Mouse (Mus musculus) hindbrain, postnatal 0 days (tissue): Measurements from ENCODE around the gene Asns. TPM values are rescaled to one million over a fixed set of nuclear protein-coding genes. Genes with fewer than 3 reads are reported as not detected.
"Not testable (repeated sequence)": the region's sequence is repeated elsewhere in the genome, so short reads cannot be mapped to it uniquely, and the experiment has no call there.

Experiments used
- ATAC-seq: fragments of 200-750 bp; cut with Nextera tagmentation; 2 replicates; pipeline ENCODE4 v1.8.0; 2017; ENCODE audit warnings: mild to moderate bottlenecking, moderate TSS enrichment, moderate library complexity
- DNase-seq: peaks from one replicate; pipeline ENCODE4 v3.0.0-alpha.2; 2015; ENCODE audit warnings: low spot score
- H3K27ac ChIP-seq: fragments of 300-500 bp; sonication (generic); 2 replicates; pipeline ENCODE4 v1.5.1; 2014; ENCODE audit warnings: mild to moderate bottlenecking
- H3K27me3 ChIP-seq: fragments of 300-500 bp; sonication (generic); 2 replicates; pipeline ENCODE4 v1.6.1; 2014; ENCODE audit warnings: low read length, mixed read lengths; ENCODE audit not compliant: insufficient read depth
- H3K36me3 ChIP-seq: fragments of 300-500 bp; sonication (generic); 2 replicates; pipeline ENCODE4 v1.6.1; 2014; ENCODE audit warnings: low read length, mixed read lengths; ENCODE audit not compliant: insufficient read depth
- H3K4me1 ChIP-seq: fragments of 300-500 bp; sonication (generic); 2 replicates; pipeline ENCODE4 v1.6.1; 2014; ENCODE audit warnings: antibody characterized with exemption, low read length, mixed read lengths; ENCODE audit not compliant: insufficient read depth
- H3K4me2 ChIP-seq: fragments of 300-500 bp; sonication (generic); 2 replicates; pipeline ENCODE4 v1.6.1; 2014; ENCODE audit warnings: low read depth, mild to moderate bottlenecking, low read length, moderate library complexity, mixed read lengths
- H3K4me3 ChIP-seq: fragments of 300-500 bp; sonication (generic); 2 replicates; pipeline ENCODE4 v1.5.1; 2014; ENCODE audit warnings: low read length
- H3K9ac ChIP-seq: fragments of 300-500 bp; sonication (generic); replicated peaks from 2 replicates; pipeline ENCODE4 v1.6.1; 2014; ENCODE audit warnings: mild to moderate bottlenecking, low read length, moderate library complexity, mixed read lengths
- H3K9me3 ChIP-seq: fragments of 300-500 bp; sonication (generic); 2 replicates; pipeline ENCODE4 v1.6.1; 2016; ENCODE audit warnings: low read length, mixed read lengths
- CTCF ChIP-seq: IDR thresholded peaks from 2 replicates; pipeline ENCODE4 v1.5.1; 2016; ENCODE audit warnings: antibody characterized with exemption, control low read depth, low read depth
- WGBS: fragments of 180-500 bp; shearing (Covaris S2); extraction: QIAGEN DNeasy Blood & Tissue Kit; methylation state at CpG from one replicate; pipeline ENCODE4 v1.1.7; 2014; 5-methylcytosine and 5-hydroxymethylcytosine counted together
- polyA plus RNA-seq: library from polyadenylated mRNA; unstranded; fragments of >200 nt; fragmentation: Nextera tagmentation; extraction: Ambion mirVana; gene quantifications from 2 replicates; pipeline ENCODE4 v1.2.1, GENCODE M21; 2015
- total RNA-seq: library from RNA; depleted of rRNA; stranded (reverse); fragments of >200 nt; gene quantifications from 2 replicates; pipeline ENCODE4 v1.2.3, GENCODE M21; 2014; rRNA removed

The Asns gene
- total and polyA plus RNA-seq, 2 experiments from 2014 or later, result 82.1 to 122 TPM

- Histone ChIP-seq H3K4me1 (no peaks in the 10 kb centered on the region), H3K9me3 (no peaks in the 10 kb centered on the region), H3K36me3 (peaks cover 7% of the 10 kb centered on the region; the same call in 1 of the 2 replicates), H3K27ac (no peak overlapping the region), H3K4me3 (no peak overlapping the region), H3K27me3 (no peaks in the 10 kb centered on the region), H3K9ac (no peak overlapping the region), H3K4me2 (no peak overlapping the region)
- whole genome bisulfite sequencing, result 89% methylated on average over 5 of the region's 5 CpGs
- TF ChIP-seq CTCF, result no peak
- peak; percentile 52; the same call in 1 of the 2 replicates for ATAC-seq
- DNase-seq, result no peak
Measured at GRCm38 (mm10) chr6:7669721-7670120, 23.3 kb downstream of the Asns start.

- Histone ChIP-seq H3K4me3 (no peak overlapping the region), H3K4me1 (no peaks in the 10 kb centered on the region), H3K9me3 (no peaks in the 10 kb centered on the region), H3K4me2 (no peak overlapping the region), H3K9ac (no peak overlapping the region), H3K27me3 (no peaks in the 10 kb centered on the region), H3K36me3 (no peaks in the 10 kb centered on the region), H3K27ac (no peak overlapping the region)
- DNase-seq, result no peak
- ATAC-seq, result no peak
- WGBS, result 84% methylated on average over 5 of the region's 5 CpGs
- TF ChIP-seq CTCF, result no peak
Measured at GRCm38 (mm10) chr6:7668332-7668731, 24.7 kb downstream of the Asns start.

GRCm38 (mm10) chr6:7665902-7666301 lies 27.2 kb downstream of the Asns start:
- ATAC-seq, H3K9ac ChIP-seq, DNase-seq, H3K27ac ChIP-seq, H3K4me1 ChIP-seq, H3K4me3 ChIP-seq, H3K4me2 ChIP-seq, H3K36me3 ChIP-seq, H3K9me3 ChIP-seq, H3K27me3 ChIP-seq: not testable (repeated sequence)
- 90% methylated on average over 4 of the region's 4 CpGs for WGBS

GRCm38 (mm10) chr6:7661455-7661854 lies 31.6 kb downstream of the Asns start:
- WGBS, result 81% methylated on average over 4 of the region's 4 CpGs
- Histone ChIP-seq H3K4me2 (no peak overlapping the region), H3K36me3 (no peaks in the 10 kb centered on the region), H3K9me3 (no peaks in the 10 kb centered on the region), H3K27me3 (no peaks in the 10 kb centered on the region), H3K27ac (no peak overlapping the region), H3K9ac (no peak overlapping the region), H3K4me3 (no peak overlapping the region), H3K4me1 (no peaks in the 10 kb centered on the region)
- DNase-seq (no peak), ATAC-seq (no peak)
- TF ChIP-seq CTCF, result no peak

- no peak overlapping the region for H3K4me3 ChIP-seq
- no peaks in the 10 kb centered on the region for H3K9me3 ChIP-seq
- H3K27me3 ChIP-seq, result no peaks in the 10 kb centered on the region
- no peaks in the 10 kb centered on the region for H3K36me3 ChIP-seq
- no peak overlapping the region for H3K9ac ChIP-seq
- peak; percentile 45; the same call in 1 of the 2 replicates for ATAC-seq
- TF ChIP-seq CTCF, result peak; percentile 80
- DNase-seq, result peak; percentile 80
- H3K27ac ChIP-seq, result no peak overlapping the region
- 65% methylated on average over 5 of the region's 5 CpGs for WGBS
- H3K4me1 ChIP-seq, result no peaks in the 10 kb centered on the region
- no peak overlapping the region for H3K4me2 ChIP-seq
Measured at GRCm38 (mm10) chr6:7660377-7661080, 32.5 kb downstream of the Asns start.

GRCm38 (mm10) chr6:7656601-7657000 lies 36.5 kb downstream of the Asns start:
- Histone ChIP-seq H3K4me3 (no peak overlapping the region), H3K9me3 (no peaks in the 10 kb centered on the region), H3K27ac (no peak overlapping the region), H3K4me1 (no peaks in the 10 kb centered on the region), H3K36me3 (no peaks in the 10 kb centered on the region), H3K4me2 (no peak overlapping the region), H3K27me3 (no peaks in the 10 kb centered on the region), H3K9ac (no peak overlapping the region)
- DNase-seq, result peak; percentile 62
- ATAC-seq, result no peak; the same call in 1 of the 2 replicates
- TF ChIP-seq CTCF, result peak; percentile 61
- WGBS, result 85% methylated on average over 1 of the region's 1 CpGs

GRCm38 (mm10) chr6:7648458-7648857 lies 44.6 kb downstream of the Asns start:
- Histone ChIP-seq H3K4me1 (no peaks in the 10 kb centered on the region), H3K27ac (no peak overlapping the region), H3K4me3 (no peak overlapping the region), H3K9ac (no peak overlapping the region), H3K4me2 (no peak overlapping the region), H3K27me3 (no peaks in the 10 kb centered on the region), H3K9me3 (no peaks in the 10 kb centered on the region), H3K36me3 (no peaks in the 10 kb centered on the region)
- DNase-seq, result no peak
- ATAC-seq, result no peak
- TF ChIP-seq CTCF, result no peak

Other genes with a start within 250 kb of the Asns start
- gene Tac1, start 138.4 kb downstream of the Asns start, total RNA-seq, result 45.0 and 56.4 TPM in 2 replicates
- 166 and 183 TPM in 2 replicates for gene Tac1, start 138.4 kb downstream of the Asns start, polyA plus RNA-seq
- gene C1galt1, start 151.6 kb upstream of the Asns start, total RNA-seq, result 14.3 and 14.8 TPM in 2 replicates
- gene C1galt1, start 151.6 kb upstream of the Asns start, polyA plus RNA-seq, result 1.5 and 1.8 TPM in 2 replicates